Mouse (Mus musculus) forelimb bud, embryonic 11.5 days (tissue): Measurements from ENCODE around the gene Tdp1.
"Not testable (repeated sequence)": the region's sequence is repeated elsewhere in the genome, so short reads cannot be mapped to it uniquely, and the experiment has no call there.

Source experiments
- DNase-seq: peaks from one replicate; pipeline ENCODE4 v3.0.0-alpha.2; 2012; ENCODE audit warnings: low read depth, low spot score

The Tdp1 gene

DNA sequence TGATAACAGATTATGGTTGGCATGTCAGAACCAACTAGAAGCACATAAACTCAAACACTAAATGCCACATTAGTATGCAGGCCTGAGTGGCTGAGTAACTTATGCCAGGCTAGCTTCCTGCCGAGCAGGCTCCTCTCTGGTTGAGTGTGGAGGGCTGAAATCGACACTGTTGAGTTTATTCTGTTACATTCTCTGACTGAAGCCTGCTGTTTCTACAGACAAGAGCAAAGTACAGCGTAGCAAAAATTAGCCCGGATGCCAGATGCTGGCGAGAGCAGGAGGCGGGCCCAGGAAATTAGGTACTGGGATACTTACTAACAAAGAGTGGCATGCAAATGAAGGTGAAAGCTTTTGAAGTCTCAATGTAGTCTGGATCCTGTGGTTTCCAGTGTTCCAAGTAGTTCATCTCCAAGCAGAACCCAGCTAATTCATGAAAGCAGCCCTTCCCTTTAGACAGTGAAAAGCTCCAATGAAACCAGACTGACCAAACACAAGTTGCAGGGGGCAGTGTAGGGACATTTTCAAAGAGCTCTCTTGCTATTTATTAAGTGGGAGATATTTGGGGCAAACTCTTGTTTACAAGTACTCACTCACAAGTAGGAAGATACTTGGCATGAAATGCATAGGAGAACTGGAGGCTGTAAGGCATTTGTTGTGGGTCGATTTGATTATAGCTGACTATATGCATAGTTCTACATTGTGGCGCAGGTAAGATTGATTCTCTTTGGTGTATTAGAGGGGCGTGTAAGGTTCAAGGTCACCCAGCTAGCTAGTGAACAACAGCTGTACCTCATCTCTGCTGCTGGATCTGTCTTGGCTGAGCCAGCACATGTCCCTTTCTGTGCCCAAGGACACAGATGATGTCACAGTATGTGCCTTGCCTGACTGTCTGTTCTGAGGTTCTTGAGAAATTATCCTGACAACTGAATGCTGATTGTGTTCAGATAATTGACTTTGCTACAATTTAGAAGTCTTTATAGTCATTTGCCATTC, 74.0 kb downstream of the Tdp1 start:
- DNase-seq = no peak

DNA sequence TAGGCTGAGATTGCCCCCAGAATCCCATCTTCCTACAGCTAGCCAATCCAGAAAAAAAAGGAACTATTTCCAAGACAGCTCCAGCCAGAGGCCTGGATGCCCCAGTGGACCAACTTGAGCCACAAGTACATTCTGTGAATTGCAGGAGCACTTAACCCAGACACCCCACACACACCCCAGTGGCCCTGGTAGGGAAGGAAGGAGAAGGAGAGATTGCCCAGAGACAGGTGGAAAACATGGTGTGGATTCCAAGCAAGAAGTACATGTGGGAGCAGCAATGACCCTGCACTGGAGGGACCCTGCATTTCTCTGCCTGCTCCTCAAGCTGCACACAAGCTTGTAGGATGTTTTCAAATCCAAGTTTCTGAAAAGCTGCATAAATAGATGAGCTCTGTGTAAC, 75.0 kb downstream of the Tdp1 start:
- no peak for DNase-seq

DNA sequence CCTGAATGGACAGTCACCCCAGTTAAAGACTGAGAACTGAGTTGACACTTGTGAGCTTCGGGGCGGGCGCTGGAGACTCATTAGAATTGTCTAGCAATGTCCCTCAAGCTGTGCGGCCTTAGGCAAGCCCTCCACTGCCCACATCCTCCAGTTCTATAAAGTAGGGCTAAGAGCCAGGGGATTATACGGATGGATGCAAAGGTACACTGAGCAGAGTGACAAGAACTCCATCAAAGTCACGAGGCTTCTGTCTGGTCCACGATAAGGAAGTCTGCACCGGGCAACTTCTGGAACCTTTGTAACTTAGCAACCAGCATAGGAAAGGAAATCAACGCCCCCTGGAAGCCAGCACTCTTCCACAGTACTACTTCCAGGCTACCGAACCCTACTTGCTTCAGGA, 75.6 kb downstream of the Tdp1 start:
- no peak for DNase-seq

- DNase-seq = no peak
Measured at GRCm38 (mm10) chr12:99960675-99961074, 76.4 kb downstream of the Tdp1 start.

GRCm38 (mm10) chr12:99964301-99965202, 80.2 kb downstream of the Tdp1 start, which contains the start of gene Kcnk13:
Gene Kcnk13 (plus strand): TSS chr12:99964499.
- DNase-seq = peak; percentile 76

DNA sequence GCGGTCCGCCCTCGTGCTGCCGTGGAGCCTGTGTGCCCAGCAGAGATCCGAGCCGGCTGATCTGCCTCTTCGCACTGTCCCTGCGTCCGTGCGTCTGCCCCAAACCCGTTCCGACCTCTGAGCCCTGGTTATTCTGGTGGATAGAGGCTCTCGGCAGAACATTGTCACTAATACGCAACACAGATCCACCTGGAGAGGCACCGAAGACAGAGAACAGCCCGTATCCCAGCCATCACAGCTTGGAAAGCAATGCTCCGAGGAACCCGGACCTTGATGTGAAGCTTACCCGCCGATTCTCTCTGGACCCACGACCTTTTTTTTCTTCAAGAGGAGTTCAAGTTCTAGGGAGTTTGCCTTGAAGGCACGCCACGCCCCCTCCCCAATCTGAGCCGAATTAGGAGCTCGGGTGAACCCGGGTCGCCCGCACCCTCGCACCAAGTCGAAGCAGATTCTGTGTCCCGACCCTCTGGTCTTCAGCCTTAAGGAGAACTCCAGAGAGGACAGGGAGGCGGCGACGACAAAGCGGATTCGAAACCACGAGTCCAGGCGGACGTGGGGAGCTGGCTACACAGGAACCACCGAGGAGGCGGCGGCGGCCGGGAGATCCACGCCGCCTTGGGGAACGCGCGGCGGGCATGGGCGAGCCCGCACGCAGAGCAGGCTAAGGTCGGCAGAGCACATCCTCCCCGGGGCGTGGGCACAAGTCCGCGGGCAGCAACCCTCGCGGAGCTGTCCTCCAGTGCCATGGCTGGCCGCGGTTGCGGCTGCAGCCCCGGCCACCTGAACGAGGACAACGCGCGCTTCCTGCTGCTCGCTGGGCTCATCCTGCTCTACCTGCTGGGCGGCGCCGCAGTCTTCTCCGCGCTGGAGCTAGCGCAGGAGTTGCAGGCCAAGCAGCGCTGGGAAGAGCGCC, 81.1 kb downstream of the Tdp1 start:
- no peak for DNase-seq

DNA sequence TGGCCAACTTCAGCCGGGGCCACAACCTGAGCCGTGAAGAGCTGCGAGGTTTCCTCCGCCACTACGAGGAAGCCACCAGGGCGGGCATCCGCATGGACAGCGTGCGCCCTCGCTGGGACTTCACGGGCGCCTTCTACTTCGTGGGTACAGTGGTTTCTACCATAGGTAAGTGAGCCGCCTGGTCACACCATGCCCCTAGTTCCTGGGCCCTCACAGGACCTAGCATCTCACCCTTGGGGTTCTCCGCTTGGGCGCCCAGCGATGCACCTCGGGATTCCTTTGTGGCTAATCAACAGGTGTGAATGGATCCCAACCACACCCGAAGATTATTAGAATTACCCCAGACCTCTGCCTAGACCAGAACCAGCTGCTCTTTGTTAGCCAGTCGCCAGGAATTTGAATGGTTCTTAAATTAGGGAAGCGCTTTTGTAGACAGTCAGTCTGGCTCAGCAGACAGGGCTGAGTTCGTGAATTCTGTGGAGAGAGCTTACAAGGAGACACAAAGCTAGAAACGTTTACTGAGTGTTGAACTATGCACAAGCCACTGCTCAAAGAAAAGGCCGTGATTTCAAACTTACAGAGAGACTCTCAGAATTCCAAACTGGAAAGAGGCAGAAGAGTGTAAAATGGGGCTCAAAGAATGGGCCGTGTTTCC, 81.9 kb downstream of the Tdp1 start:
- no peak for DNase-seq

GRCm38 (mm10) chr12:99966881-99967363, 82.6 kb downstream of the Tdp1 start:
- no peak for DNase-seq

DNA sequence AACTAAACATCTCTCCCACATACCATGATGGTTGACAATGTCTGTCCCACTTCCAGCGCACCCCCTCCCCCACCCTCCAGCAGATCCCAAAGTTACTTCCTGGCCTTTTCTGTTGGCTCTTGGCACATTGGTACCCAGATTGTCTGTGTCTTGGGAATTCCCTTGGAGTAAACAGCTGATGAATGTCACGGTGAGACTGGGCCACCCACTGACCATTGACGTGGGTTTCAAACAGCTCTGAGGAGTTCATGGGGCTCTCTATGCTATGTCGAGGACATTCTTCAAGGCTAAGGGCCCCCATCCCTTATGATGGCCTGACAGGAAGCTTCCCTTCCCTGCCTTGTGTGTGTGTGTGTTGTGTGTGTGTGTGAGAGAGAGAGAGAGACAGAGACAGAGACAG, 85.6 kb downstream of the Tdp1 start:
- DNase-seq = no peak

GRCm38 (mm10) chr12:99971205-99971894, 87.0 kb downstream of the Tdp1 start:
- not testable (repeated sequence) for DNase-seq

- no peak for DNase-seq
Measured at GRCm38 (mm10) chr12:99972825-99973224, 88.5 kb downstream of the Tdp1 start.

GRCm38 (mm10) chr12:99973659-99974058, 89.3 kb downstream of the Tdp1 start:
- no peak for DNase-seq

GRCm38 (mm10) chr12:99979541-99979940, 95.2 kb downstream of the Tdp1 start:
- no peak for DNase-seq

DNA sequence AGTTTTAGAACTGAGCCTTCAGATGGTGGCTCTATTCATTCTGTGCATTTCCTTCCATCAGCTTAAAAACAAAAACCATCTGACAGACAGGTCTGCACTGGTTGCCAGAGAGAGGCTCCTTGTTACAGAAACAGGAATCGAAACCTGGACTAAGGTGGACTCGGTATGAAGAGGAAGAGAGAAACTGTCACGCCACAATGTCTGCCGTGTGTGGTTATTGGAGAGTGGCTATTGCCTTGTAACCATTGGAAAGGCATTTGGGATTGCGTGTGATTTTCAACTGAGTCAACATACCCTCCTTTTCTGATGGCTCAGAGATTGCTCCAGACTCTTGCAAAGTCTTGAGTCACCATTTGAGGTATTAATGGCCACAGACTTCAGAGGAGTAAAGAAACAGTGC, 102.5 kb downstream of the Tdp1 start:
- no peak for DNase-seq

- no peak for DNase-seq
Measured at GRCm38 (mm10) chr12:99988144-99988543, 103.8 kb downstream of the Tdp1 start.

GRCm38 (mm10) chr12:99992362-99992862, 108.1 kb downstream of the Tdp1 start:
- DNase-seq = no peak

DNA sequence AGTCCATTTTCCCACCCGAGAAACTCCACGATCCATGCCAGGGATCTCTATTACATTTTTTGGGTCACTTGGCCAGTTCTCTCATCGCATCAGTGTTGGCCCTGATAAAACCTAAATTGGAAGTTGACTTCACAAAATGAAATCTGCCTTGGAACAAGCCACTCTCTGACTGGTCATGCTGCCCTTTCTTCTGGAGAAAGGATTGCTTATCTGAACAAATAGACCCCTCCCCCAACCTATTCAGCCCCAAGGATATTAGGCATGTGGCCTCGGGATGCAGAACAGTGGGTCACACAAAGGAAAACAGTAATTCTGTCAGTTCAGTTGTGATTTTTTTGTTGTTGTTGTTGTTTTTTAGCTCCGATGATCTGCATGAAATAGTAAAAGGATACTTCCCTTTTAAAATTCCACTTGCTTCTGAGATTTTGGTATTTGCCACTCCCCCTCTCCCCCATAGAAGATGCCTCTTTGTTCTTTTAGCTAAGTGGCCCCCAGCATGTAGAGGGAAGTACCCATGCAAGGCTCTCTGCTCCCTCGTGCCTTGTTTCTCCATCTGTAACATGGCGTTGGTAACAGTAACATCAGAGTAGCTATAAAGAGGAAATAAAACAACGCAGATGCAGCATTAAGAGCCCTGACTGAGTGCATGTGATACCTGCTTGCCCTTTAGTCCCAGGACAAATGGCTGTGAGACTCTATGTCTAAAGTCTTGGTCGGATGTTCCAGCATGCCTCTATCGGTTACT, 109.0 kb downstream of the Tdp1 start:
- no peak for DNase-seq

DNA sequence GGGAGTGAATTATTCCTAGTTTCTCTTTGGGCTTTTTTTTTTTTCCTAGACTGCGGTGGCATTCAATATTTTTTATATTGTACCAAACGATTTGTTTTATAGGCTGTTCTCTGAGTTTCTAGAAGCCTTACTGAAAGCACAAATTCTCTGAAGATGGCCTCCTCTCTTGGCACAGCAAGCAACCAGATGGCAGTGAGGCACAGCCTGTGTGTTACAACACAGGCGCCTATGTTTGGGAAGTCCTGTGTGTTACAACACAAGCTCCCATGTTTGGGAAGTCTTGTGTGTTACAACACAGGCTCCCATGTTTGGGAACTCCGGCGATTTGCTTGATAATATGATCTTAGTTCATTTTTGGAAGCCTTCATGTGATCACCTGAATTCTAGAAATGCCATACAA, 111.6 kb downstream of the Tdp1 start:
- DNase-seq = no peak

DNA sequence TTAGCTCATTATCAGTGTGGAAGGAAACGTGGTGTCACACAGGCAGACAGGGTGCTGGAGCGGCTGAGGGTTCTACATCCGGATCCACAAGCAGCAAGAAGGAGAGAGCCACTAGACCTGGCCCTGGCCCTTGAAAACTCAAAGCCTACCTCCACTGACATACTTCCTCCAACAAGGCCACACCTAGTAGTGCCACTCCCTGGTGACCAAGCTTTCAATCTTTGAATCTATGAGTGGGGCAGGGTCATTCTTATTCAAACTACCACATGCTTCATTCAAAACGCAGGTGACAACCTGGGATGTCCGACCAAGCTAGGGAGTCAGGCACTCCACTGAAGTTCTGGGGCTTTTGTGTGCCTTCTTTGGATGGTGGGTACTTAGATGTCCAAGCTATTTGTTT, 115.4 kb downstream of the Tdp1 start:
- DNase-seq = no peak
